Mouse (Mus musculus) left cerebral cortex, adult 18-20 months (tissue): ENCODE measurements around the gene Slc15a3. TPM values are rescaled to one million over a fixed set of nuclear protein-coding genes. Genes with fewer than 3 reads are reported as not detected.

Experiments used
- DNase-seq, 2 experiments: peaks; one replicate each; pipeline ENCODE4 v3.0.0; 2021 to 2022; ENCODE audit warnings: low spot score in 2 of 2, mixed read lengths in 1 of 2
- total RNA-seq, 2 experiments: library from RNA; stranded (reverse); gene quantifications; 2 replicates each; pipeline ENCODE4 v1.2.3; 2021

The Slc15a3 gene
- total RNA-seq, 2 experiments from 2014 or later: 1.2 to 1.4 TPM

DNA sequence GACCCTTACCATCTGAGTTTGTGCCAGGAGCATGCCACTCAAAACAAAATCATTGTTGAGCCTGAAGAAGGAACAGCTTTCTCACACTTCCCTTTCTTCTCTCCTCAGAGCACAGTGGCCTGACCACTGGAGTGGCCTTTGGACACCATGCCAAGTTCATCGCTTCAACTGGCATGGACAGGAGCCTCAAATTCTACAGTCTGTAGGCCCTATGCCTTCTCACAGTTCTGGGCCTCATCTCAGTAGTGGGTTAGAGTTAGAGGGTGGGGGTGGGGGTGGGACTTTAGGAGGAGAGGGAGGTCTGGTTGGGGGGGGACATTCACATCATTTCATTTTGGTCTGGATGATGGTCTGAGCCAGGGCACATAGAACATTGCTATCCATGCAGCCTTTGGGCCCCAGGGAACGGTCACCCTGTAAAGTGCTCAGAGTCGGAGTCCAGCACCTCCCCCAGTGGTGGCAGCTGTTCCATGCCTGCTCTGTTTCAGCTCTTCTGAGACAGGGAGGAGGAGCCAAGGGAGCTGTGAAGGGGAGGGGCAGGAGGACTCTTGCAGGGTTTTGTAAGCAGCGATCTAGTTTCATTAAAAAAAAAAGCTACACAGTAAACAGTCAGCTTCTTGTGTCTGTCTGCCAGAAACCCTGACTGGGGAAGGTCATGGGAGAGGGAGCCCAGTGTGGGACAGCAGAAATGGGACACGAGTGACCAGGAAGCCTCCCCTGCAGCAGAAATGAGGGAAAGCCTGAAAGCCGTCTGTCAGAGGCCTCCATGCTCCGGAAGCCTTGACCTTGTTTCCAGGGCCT, 65.6 kb downstream of the Slc15a3 start:
- peak; percentile 42 to 60 for DNase-seq

DNA sequence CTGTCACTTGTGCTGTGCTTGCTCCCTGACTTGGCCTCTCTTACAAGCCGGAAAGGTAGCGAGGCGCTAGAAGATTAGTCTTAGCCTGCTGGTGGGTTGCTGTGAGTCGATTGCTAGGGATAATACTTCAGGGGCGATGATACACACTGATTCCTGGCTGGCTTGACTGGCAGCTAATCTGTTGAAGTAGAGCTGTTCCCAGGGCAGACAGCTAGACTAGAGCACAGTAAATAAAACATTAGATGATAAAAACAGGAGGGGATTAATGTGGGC, 66.1 kb downstream of the Slc15a3 start:
- no peak for DNase-seq

DNA sequence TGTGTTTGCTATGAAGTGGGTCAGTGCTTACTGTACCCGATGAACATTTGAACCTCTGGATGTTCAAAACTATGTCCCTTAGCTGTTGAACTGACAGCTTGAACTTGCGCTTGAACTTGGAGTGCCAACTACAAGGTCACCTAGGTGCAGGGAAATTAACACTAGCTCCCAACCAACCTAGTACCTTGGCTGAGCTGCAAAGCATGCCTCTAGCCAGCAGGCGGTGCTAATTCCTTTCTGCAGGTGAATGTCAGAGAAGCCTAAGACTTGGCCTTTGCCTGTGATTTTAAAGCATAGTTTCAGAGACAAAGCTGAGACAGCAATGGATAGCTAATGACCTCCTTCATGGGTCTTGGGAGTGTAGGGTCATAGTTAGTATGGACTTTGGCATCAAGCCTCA, 68.4 kb downstream of the Slc15a3 start:
- DNase-seq: peak; percentile 48 to 59

Other genes with a start within 250 kb of the Slc15a3 start
- gene Ddb1, start 234.4 kb upstream of the Slc15a3 start, total RNA-seq: 100 to 1,000 TPM; 193 to 195 TPM
- 10 to 100 TPM; 15.6 to 17.1 TPM for gene Tkfc, start 234.1 kb upstream of the Slc15a3 start, total RNA-seq
- gene Vwce, start 205.5 kb upstream of the Slc15a3 start, total RNA-seq: under 1 TPM; 0.66 to 1.00 TPM
- gene Pga5, start 161.7 kb upstream of the Slc15a3 start, total RNA-seq: not detected
- gene Vps37c, start 151.0 kb upstream of the Slc15a3 start, total RNA-seq: 10 to 100 TPM; 21.7 to 25.8 TPM
- gene Cd5, start 100.7 kb upstream of the Slc15a3 start, total RNA-seq: under 1 TPM in 1 of 2 experiments, not detected in 1; 0.16 TPM
- 1 to 10 TPM; 1.9 to 2.4 TPM for gene Cd6, start 9.7 kb upstream of the Slc15a3 start, total RNA-seq
- gene Tmem132a, start 30.2 kb downstream of the Slc15a3 start, total RNA-seq: 100 to 1,000 TPM; 233 to 258 TPM
- 10 to 100 TPM; 47.7 to 55.1 TPM for gene Tmem109, start 42.3 kb downstream of the Slc15a3 start, total RNA-seq
- 100 to 1,000 TPM; 207 to 211 TPM for gene Prpf19, start 55.5 kb downstream of the Slc15a3 start, total RNA-seq
- not detected for gene Zp1, start 80.9 kb downstream of the Slc15a3 start, total RNA-seq
- under 1 TPM in 1 of 2 experiments, not detected in 1; 0.23 TPM for gene Ptgdr2, start 97.4 kb downstream of the Slc15a3 start, total RNA-seq
- gene Ccdc86, start 109.5 kb downstream of the Slc15a3 start, total RNA-seq: 1 to 10 TPM; 6.7 to 7.9 TPM
- not detected for gene Ms4a10, start 134.9 kb downstream of the Slc15a3 start, total RNA-seq
- not detected for gene Ms4a15, start 153.5 kb downstream of the Slc15a3 start, total RNA-seq
- gene Ms4a18, start 178.3 kb downstream of the Slc15a3 start, total RNA-seq: not detected
- gene Ms4a8a, start 241.4 kb downstream of the Slc15a3 start, total RNA-seq: under 1 TPM in 1 of 2 experiments, not detected in 1; 0.46 TPM